Mouse (Mus musculus) kidney, embryonic 14.5 days (tissue): Measurements from ENCODE around the gene Armc5. TPM values are rescaled to one million over a fixed set of nuclear protein-coding genes. Genes with fewer than 3 reads are reported as not detected.

Source experiments
- ATAC-seq: fragments of 200-750 bp; cut with Nextera tagmentation; 2 replicates; pipeline ENCODE4 v1.8.0; 2017; ENCODE audit warnings: moderate number of reproducible peaks, mild to moderate bottlenecking, moderate TSS enrichment, moderate library complexity; ENCODE audit not compliant: low FRiP score, low TSS enrichment
- H3K27ac ChIP-seq: fragments of 300-500 bp; sonication (generic); 2 replicates; pipeline ENCODE4 v1.5.1; 2014; ENCODE audit warnings: low read depth, mild to moderate bottlenecking, low read length, moderate library complexity, mixed read lengths
- H3K27me3 ChIP-seq: fragments of 300-500 bp; sonication (generic); 2 replicates; pipeline ENCODE4 v1.6.1; 2014; ENCODE audit warnings: mild to moderate bottlenecking, low read length; ENCODE audit not compliant: control insufficient read depth, insufficient read depth
- H3K36me3 ChIP-seq: fragments of 300-500 bp; sonication (generic); 2 replicates; pipeline ENCODE4 v1.6.1; 2014; ENCODE audit warnings: low read length, mixed read lengths; ENCODE audit not compliant: control insufficient read depth, insufficient read depth
- H3K4me1 ChIP-seq: fragments of 300-500 bp; sonication (generic); 2 replicates; pipeline ENCODE4 v1.6.1; 2014; ENCODE audit warnings: low read length, mixed read lengths; ENCODE audit not compliant: control insufficient read depth, insufficient read depth
- H3K4me2 ChIP-seq: fragments of 300-500 bp; sonication (generic); replicated peaks from 2 replicates; pipeline ENCODE4 v1.6.1; 2014; ENCODE audit warnings: low read depth, mild to moderate bottlenecking, low read length
- H3K4me3 ChIP-seq: fragments of 300-500 bp; sonication (generic); 2 replicates; pipeline ENCODE4 v1.5.1; 2014; ENCODE audit warnings: mild to moderate bottlenecking, low read length
- H3K9ac ChIP-seq: fragments of 300-500 bp; sonication (generic); 2 replicates; pipeline ENCODE4 v1.6.1; 2014; ENCODE audit warnings: low read depth, mild to moderate bottlenecking, low read length, moderate library complexity
- H3K9me3 ChIP-seq: fragments of 300-500 bp; sonication (generic); 2 replicates; pipeline ENCODE4 v1.6.1; 2016; ENCODE audit warnings: low read length; ENCODE audit not compliant: control insufficient read depth
- WGBS: fragments of 180-500 bp; shearing (Covaris S2); extraction: QIAGEN DNeasy Blood & Tissue Kit; methylation state at CpG from one replicate; pipeline ENCODE4 v1.1.7; 2014; 5-methylcytosine and 5-hydroxymethylcytosine counted together
- polyA plus RNA-seq: library from polyadenylated mRNA; unstranded; fragments of >200 nt; fragmentation: Nextera tagmentation; extraction: Ambion mirVana; gene quantifications from 2 replicates; pipeline ENCODE4 v1.2.1, GENCODE M21; 2014

The Armc5 gene
- polyA plus RNA-seq, 1 experiment from 2014 or later = 12.9 TPM

DNA sequence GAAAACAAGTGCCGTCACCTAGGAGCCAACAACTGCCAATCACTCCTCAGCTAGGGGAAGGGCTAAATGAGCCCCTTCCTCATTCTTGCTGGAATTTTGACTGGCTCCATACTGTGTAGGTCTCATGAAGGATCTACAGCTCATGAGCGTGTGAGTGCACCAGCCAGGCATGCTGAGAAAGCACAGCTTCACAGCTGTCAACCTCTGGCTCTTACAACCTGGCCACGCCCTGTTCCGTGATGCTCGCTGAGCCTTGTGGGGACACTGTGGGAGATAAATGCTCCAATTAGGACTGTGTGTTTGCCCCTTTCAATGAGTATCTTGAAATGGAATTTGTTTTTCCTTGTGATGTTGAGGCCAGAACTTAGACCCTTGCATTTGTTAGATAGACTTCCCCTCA is 12.9 kb downstream of the Armc5 start:
- Histone ChIP-seq H3K9me3 (no peaks in the 10 kb centered on the region), H3K4me3 (no peak overlapping the region), H3K27ac (no peak overlapping the region), H3K4me2 (no peak overlapping the region), H3K27me3 (no peaks in the 10 kb centered on the region), H3K9ac (no peak overlapping the region), H3K36me3 (peaks cover 13% of the 10 kb centered on the region; the same call in 1 of the 2 replicates), H3K4me1 (peaks cover 24% of the 10 kb centered on the region)
- 94% methylated on average over 5 of the region's 5 CpGs for WGBS
- ATAC-seq = no peak

DNA sequence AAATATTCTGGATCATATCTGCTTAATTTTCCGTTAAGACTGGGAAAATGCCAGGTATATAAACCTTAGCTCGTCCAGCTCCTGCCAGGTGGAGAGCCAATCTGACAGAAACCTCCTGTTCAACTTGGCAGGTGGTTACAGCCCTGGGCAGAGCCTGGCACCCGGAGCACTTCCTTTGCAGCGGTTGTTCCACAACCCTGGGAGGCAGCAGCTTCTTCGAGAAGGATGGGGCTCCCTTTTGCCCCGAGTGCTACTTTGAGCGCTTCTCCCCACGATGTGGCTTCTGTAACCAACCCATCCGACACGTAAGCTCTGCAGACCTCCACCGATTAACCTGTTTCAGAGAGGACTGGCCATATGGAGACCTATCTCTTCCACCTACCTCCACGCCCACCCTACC is 14.8 kb downstream of the Armc5 start:
- Histone ChIP-seq H3K4me3 (peak overlapping the region; percentile 31; the same call in 1 of the 2 replicates), H3K9me3 (no peaks in the 10 kb centered on the region), H3K27me3 (no peaks in the 10 kb centered on the region), H3K27ac (no peak overlapping the region), H3K4me2 (peak overlapping the region; percentile 48), H3K36me3 (peaks cover 10% of the 10 kb centered on the region; the same call in 1 of the 2 replicates), H3K4me1 (peaks cover 14% of the 10 kb centered on the region), H3K9ac (peak overlapping the region; percentile 37; the same call in 1 of the 2 replicates)
- ATAC-seq = no peak
- 52% methylated on average over 12 of the region's 12 CpGs for WGBS

DNA sequence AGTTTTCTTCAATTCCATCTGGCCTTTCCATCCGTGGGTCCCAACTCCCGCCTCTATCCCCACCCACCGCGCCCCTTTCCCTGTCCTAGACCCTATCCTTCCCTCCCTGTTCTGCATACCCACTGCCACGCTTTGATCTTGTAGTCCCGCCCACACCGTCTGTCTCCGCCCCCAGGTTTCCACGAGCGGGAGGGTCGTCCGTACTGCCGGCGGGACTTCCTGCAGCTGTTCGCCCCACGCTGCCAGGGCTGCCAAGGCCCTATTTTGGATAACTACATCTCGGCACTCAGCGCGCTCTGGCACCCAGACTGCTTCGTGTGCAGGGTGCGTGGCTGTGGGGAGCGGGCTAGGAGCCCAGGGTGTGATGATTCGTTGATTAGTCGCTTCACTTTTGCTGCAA is 15.5 kb downstream of the Armc5 start:
- Histone ChIP-seq H3K4me3 (peak overlapping the region; percentile 31), H3K4me2 (peak overlapping the region; percentile 48), H3K9me3 (no peaks in the 10 kb centered on the region), H3K36me3 (peaks cover 10% of the 10 kb centered on the region; the same call in 1 of the 2 replicates), H3K9ac (peak overlapping the region; percentile 37), H3K27ac (no peak overlapping the region), H3K4me1 (peaks cover 14% of the 10 kb centered on the region), H3K27me3 (no peaks in the 10 kb centered on the region)
- 10% methylated on average over 24 of the region's 24 CpGs for WGBS
- peak; percentile 38 for ATAC-seq

DNA sequence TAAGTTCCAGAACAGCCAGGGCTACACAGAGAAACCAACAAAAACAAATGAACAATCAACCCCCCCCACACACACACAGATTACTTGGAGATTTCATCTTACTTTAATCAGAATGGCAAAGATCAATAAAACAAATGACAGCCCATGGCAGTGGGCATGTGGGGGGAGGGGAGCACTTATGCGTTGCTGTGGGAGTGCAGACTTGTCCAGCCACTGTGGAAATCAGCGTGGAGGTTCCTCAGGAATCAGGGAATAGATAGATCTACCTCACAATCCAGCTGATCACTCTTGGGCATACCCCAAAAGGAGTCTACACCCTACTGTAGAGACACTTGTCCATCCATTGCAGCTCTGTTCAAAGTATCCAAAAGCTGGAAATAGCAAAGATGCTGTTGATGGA is 17.8 kb downstream of the Armc5 start:
- H3K4me1 ChIP-seq = peaks cover 14% of the 10 kb centered on the region
- WGBS = 58% methylated on average over 2 of the region's 2 CpGs
- no peak for ATAC-seq
- H3K36me3 ChIP-seq = peaks cover 8% of the 10 kb centered on the region; the same call in 1 of the 2 replicates
- no peaks in the 10 kb centered on the region for H3K27me3 ChIP-seq
- no peak overlapping the region for H3K27ac ChIP-seq
- no peak overlapping the region for H3K4me3 ChIP-seq
- no peak overlapping the region for H3K9ac ChIP-seq
- H3K9me3 ChIP-seq = no peaks in the 10 kb centered on the region
- no peak overlapping the region for H3K4me2 ChIP-seq

DNA sequence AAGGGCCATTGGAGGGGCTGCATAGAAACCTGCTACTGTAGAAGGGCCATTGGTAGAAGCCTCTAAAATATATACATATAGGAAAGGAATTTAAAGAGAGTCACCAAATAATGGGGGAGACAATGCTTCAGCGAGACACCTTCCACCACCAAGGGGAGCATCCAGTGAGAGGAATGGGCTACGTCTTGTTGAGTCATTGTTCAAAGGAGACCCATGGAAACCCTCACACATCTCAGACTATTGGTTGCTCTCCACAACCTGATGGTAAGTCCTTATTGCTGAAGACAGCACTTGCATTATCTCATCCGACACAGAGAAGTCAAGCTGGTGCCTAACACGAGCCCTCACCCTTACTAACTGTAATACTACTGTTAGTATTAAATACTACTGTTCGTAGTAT is 18.6 kb downstream of the Armc5 start:
- WGBS = 96% methylated on average over 5 of the region's 5 CpGs
- ATAC-seq = no peak
- peaks cover 4% of the 10 kb centered on the region; the same call in 1 of the 2 replicates for H3K36me3 ChIP-seq
- H3K4me2 ChIP-seq = no peak overlapping the region
- H3K27ac ChIP-seq = no peak overlapping the region
- H3K9ac ChIP-seq = no peak overlapping the region
- H3K4me3 ChIP-seq = no peak overlapping the region
- H3K4me1 ChIP-seq = peaks cover 14% of the 10 kb centered on the region
- no peaks in the 10 kb centered on the region for H3K9me3 ChIP-seq
- H3K27me3 ChIP-seq = no peaks in the 10 kb centered on the region

DNA sequence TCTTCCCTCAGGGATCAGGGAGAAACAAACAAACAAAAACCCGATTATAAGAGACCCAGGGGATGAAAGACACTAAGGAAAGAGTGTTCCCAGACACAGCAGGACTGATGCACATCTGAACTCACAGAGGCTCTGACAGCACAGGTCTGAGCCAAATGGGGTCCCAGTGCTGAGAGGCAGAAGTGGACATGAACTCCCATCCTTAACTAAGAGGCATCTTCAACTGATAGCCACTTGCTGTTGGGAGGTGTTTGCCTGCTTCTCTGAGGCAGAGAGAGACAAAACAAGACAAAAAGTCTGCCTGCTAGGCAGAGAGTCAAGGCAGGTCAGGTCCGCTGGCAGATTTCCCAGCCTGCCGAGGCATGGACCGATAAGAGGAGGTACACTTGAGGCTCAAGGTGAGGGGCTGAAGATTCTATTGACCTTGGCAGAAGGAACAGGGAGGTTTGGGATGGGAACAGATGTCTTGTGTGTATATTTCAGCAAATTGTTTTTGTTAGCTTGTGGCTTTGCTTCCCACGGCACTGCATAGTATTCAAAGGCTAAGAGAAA is 19.7 kb downstream of the Armc5 start:
- Histone ChIP-seq H3K27me3 (no peaks in the 10 kb centered on the region), H3K9ac (no peak overlapping the region), H3K4me2 (no peak overlapping the region), H3K27ac (no peak overlapping the region), H3K36me3 (peaks cover under 1% of the 10 kb centered on the region; the same call in 1 of the 2 replicates), H3K9me3 (no peaks in the 10 kb centered on the region), H3K4me1 (peaks cover 7% of the 10 kb centered on the region), H3K4me3 (no peak overlapping the region)
- no peak for ATAC-seq
- WGBS = 44% methylated on average over 5 of the region's 5 CpGs

DNA sequence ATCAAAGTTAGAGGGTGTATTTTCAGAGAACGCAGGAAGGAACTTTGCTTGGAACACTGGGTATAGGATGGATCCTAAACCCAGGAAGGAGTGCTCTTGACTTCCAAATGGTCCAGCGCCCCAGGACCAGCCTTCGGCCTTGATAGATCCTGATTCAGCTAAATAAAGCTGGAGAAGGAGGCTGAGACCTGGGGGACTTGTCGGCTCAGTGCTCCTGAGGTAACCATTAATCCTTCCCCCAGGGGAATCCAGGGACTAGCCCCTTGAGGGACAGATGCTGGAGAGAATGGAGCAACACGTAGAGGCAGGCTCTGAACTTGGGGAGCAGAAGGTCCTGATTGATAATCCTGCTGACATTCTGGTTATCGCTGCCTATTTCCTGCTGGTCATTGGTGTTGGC is 28.3 kb downstream of the Armc5 start, which contains the start of gene Slc5a2:
Gene Slc5a2 (plus strand): TSS at position 247 of the 400 bp plus-strand sequence.
- H3K9ac ChIP-seq = no peak within 1 kb of the TSS
- no peak for ATAC-seq
- no peaks in the 10 kb centered on the region for H3K36me3 ChIP-seq
- no peaks in the 10 kb centered on the region for H3K9me3 ChIP-seq
- H3K4me1 ChIP-seq = no peaks in the 10 kb centered on the region
- H3K27ac ChIP-seq = no peak within 1 kb of the TSS
- H3K4me3 ChIP-seq = no peak within 1 kb of the TSS
- H3K4me2 ChIP-seq = no peak within 1 kb of the TSS
- H3K27me3 ChIP-seq = no peaks in the 10 kb centered on the region
- 73% methylated on average over 6 of the region's 6 CpGs for WGBS

DNA sequence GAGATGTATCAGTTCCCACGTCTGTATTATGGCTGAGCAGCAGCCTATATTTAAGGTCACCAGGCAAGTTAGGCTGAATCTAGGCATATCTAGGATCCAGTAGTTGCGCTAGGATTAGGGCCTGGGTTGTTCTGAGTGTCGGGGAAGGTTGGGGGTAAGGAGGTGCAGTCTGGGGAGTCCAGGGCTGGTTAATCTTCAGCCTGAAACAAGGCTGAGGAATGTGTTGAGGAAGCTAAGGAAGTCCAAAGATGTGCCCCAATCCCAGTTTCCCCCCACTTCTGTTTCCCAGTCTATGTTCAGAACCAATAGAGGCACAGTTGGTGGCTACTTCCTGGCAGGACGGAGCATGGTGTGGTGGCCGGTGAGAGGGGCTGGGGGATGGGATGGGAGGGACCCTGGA is 28.9 kb downstream of the Armc5 start:
- H3K36me3 ChIP-seq = no peaks in the 10 kb centered on the region
- no peak overlapping the region for H3K27ac ChIP-seq
- H3K9ac ChIP-seq = no peak overlapping the region
- no peak overlapping the region for H3K4me3 ChIP-seq
- H3K9me3 ChIP-seq = no peaks in the 10 kb centered on the region
- H3K4me1 ChIP-seq = no peaks in the 10 kb centered on the region
- H3K27me3 ChIP-seq = no peaks in the 10 kb centered on the region
- H3K4me2 ChIP-seq = no peak overlapping the region
- 80% methylated on average over 5 of the region's 5 CpGs for WGBS
- no peak for ATAC-seq

DNA sequence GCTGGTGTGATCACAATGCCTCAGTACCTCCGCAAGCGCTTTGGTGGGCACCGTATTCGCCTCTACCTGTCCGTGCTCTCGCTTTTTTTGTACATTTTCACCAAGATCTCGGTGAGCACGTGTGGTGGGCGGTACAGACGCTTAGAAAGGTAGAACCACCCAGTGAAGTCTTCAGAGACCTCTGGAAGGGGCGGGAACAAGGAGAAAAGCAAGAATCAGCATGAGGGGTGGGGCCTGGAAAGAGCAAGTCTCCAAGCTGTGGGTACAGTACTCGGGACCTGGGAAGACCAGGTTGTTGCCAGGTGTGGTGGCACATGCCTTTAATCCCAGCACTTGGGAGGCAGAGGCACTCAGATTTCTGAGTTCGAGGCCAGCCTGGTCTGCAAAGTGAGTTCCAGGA is 30.2 kb downstream of the Armc5 start:
- no peak for ATAC-seq
- Histone ChIP-seq H3K27me3 (no peaks in the 10 kb centered on the region), H3K4me1 (no peaks in the 10 kb centered on the region), H3K4me2 (no peak overlapping the region), H3K27ac (no peak overlapping the region), H3K9ac (no peak overlapping the region), H3K9me3 (no peaks in the 10 kb centered on the region), H3K4me3 (no peak overlapping the region), H3K36me3 (peaks cover 12% of the 10 kb centered on the region)
- 71% methylated on average over 13 of the region's 13 CpGs for WGBS
